Mouse (Mus musculus) adrenal gland, adult (tissue): ENCODE data around the gene Kcnk1.

Source experiments
- DNase-seq, 2 experiments: peaks; one replicate each; pipeline ENCODE4 v3.0.0; 2022 to 2023; ENCODE audit warnings: low spot score in 1 of 2; ENCODE audit not compliant: inconsistent age in 2 of 2

The Kcnk1 gene

DNA sequence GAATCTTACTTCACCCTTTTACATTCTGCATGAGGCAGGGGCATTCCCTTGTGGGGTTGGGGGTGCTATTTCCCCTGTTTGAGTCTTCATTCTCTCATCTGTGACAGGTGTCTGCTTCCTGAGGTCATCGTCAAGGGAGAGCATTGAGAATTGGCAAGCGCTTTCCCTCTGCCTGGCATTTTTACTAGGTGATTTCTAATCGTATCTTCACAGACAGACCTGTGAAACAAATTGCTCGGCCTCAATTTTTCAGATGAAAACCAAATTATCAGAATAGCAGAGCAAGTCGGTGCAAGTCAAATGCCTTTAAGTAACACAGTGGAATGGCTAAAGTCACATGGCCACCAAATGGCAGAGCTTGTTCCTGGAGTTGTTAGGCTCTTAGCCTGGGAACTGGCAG, 41.4 kb downstream of the Kcnk1 start:
- DNase-seq = no peak

DNA sequence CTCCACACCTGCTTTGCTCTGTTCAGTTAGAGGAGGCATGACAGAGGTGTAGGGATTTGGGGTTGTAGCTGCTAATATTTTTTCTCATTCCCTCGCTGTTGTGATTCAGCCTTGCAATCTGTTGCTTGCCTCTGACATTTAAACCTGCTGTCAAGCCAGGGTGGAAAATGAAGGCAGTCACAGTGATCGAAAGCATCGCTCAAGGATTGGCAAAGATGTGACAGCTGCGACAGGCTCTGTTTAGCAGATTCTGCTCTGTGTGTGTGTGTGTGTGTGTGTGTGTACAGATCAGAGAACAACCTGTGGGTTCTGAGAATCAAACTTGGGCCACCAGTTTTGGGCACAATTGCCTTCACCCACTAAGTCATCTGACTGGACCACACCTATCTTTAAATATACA, 50.8 kb downstream of the Kcnk1 start:
- DNase-seq = no peak

GRCm38 (mm10) chr8:126053911-126054310, 58.9 kb downstream of the Kcnk1 start:
- DNase-seq = no peak

- DNase-seq = no peak
Observed at GRCm38 (mm10) chr8:126058876-126059275, 63.9 kb downstream of the Kcnk1 start.

- no peak for DNase-seq
Observed at GRCm38 (mm10) chr8:126062844-126063243, 67.9 kb downstream of the Kcnk1 start.

DNA sequence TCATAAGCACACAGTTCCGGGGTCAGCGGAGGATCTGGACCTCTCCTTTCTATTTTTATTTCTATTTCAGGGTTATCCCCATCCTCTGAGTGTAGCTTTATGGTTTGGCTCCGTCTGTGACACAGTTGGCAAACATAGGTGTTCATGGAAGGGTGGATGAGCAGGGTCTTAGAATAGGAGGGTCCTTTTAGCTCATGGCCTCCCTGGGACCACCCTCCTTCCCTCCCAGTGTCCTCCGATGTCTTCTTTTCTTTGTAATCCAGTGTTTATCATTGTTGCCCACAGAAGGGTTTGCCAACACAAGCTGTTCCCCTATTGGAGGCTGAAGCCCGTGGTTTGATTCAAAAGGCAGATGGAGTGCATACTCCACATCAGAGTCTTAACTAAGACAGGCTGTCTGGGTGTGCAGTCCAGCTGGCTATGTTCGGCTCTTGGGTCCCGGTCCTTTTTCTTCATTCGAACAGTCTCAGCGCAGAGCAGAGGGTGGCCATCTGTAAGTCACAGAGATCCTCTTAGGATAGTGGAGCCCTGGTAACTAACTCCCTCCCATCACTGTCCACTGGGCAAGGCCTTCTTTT, 69.0 kb downstream of the Kcnk1 start:
- no peak for DNase-seq

GRCm38 (mm10) chr8:126064587-126065145, 69.7 kb downstream of the Kcnk1 start:
- DNase-seq = no peak

GRCm38 (mm10) chr8:126067306-126067705, 72.3 kb downstream of the Kcnk1 start:
- no peak for DNase-seq

DNA sequence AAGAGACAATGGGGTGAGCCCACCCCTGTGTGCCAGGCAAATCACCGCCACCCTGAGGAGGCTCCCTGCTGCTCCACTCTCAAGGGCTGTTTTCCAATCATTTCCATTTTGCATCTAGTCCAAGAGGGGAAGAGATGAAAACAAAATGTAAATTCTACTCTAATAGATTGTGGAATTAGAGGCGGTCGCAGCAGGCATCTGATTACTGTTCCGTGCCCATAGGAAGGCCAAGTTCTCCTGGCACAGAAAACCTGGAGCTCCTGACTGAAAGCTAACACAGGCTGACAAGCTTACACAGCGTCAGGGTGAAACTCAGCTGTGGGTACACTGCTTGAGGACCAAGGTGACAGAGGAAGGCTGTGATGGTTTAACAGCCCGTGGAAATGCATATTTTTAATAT, 73.2 kb downstream of the Kcnk1 start:
- no peak for DNase-seq

GRCm38 (mm10) chr8:126072678-126073077, 77.7 kb downstream of the Kcnk1 start:
- no peak for DNase-seq

DNA sequence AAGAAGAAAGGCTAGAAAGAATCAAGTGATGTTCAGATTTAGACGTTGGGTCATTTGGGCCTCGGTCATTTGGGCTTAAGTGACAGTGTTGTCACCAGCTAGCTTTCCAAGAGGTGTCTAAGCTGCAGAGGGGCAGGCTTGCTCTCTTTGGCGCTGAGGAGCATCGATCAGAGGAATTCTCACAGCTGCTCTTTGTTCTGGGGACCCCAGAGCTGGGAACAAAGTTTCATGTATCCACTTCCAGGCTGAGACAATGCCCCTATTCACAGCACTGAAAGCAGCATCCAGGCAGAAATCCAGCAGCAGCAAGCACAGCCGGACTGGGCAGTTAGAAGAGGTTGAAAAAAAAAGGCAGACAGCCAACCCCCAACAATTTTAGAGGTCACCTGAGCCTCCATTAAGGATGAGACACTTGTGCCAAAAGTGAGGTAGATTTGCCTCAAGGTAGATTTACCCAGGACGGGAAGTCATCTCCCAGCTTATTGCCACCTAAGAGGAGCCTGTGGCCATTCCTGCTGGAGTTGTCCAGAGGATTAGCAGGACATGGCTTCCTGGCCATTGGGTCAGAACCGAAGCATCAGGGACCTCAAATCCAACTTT, 78.3 kb downstream of the Kcnk1 start:
- no peak for DNase-seq

- no peak for DNase-seq
Observed at GRCm38 (mm10) chr8:126074111-126074510, 79.1 kb downstream of the Kcnk1 start.

DNA sequence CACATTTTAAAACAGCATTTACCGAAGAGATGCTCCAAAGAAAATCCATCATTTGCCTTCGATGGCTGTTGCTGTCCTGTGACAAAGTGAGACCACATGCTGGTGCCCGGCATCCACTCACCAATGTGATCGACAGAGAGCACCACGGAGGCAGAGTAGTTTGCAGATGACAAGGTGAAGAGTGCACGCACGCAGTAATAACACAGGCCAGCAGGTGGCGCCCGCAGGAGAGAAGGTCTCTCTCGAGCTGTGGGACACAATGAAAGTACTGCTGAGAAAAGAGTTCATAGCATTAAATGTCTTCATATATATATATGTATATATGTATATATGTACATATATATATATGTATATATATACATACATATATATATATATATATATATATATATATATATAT, 80.4 kb downstream of the Kcnk1 start:
- peak; percentile 59 to 86 for DNase-seq
